Mouse (Mus musculus) CH12.LX (cell line): ENCODE results near the gene Sirt6. TPM values are rescaled to one million over a fixed set of nuclear protein-coding genes. Genes with fewer than 3 reads are reported as not detected.

Experiments
- DNase-seq: peaks from one replicate; pipeline ENCODE4 v3.0.0-alpha.2; 2013; ENCODE audit errors: extremely low read depth
- H3K27ac ChIP-seq: 2 replicates; pipeline ENCODE4 v1.5.1; 2012; ENCODE audit warnings: low read depth, mild to moderate bottlenecking, control low read depth, moderate library complexity; ENCODE audit not compliant: insufficient read depth
- H3K27me3 ChIP-seq: replicated peaks from 2 replicates; pipeline ENCODE3; 2012; ENCODE audit warnings: inconsistent platforms
- H3K36me3 ChIP-seq, 2 experiments: replicated peaks in 1 of 2; 2 replicates each; pipeline versions ENCODE3 to v1.6.1; 2012; ENCODE audit warnings: inconsistent platforms in 1 of 2, low read length in 1 of 2, mild to moderate bottlenecking in 1 of 2, mixed read lengths in 1 of 2, moderate library complexity in 1 of 2; ENCODE audit not compliant: control insufficient read depth in 1 of 2, insufficient read depth in 1 of 2
- H3K4me1 ChIP-seq, 2 experiments: 2 replicates each; pipeline ENCODE4 v1.6.1; 2012; ENCODE audit warnings: inconsistent platforms in 1 of 2, moderate library complexity in 1 of 2; ENCODE audit not compliant: insufficient read depth in 2 of 2, control insufficient read depth in 1 of 2
- H3K4me2 ChIP-seq: 2 replicates; pipeline ENCODE4 v1.6.1; 2012; ENCODE audit warnings: low read depth, mild to moderate bottlenecking, control low read depth; ENCODE audit not compliant: poor library complexity, insufficient read depth, severe bottlenecking
- H3K4me3 ChIP-seq, 3 experiments: fragments of 150-350 bp in 1 of 3; sonication (generic) in 1 of 3; replicated peaks in 1 of 3; 2 replicates each; pipeline versions ENCODE3 to v1.5.1; 2011 to 2012; ENCODE audit warnings: low read depth in 2 of 3, low read length in 2 of 3, mild to moderate bottlenecking in 2 of 3, moderate library complexity in 2 of 3, control low read depth in 1 of 3, improper control_type of control experiment in 1 of 3, inconsistent platforms in 1 of 3, mixed read lengths in 1 of 3; ENCODE audit not compliant: poor library complexity in 1 of 3
- H3K79me2 ChIP-seq: replicated peaks from 2 replicates; pipeline ENCODE4 v1.6.1; 2012; ENCODE audit warnings: mild to moderate bottlenecking, moderate library complexity; ENCODE audit not compliant: control insufficient read depth, poor library complexity, insufficient read depth, severe bottlenecking; ENCODE audit errors: extremely low read depth
- H3K9ac ChIP-seq: 2 replicates; pipeline ENCODE4 v1.6.1; 2012; ENCODE audit warnings: low read depth, mild to moderate bottlenecking, control low read depth, moderate library complexity; ENCODE audit not compliant: insufficient read depth
- H3K9me3 ChIP-seq: replicated peaks from 2 replicates; pipeline ENCODE3; 2012; ENCODE audit warnings: low read length, inconsistent platforms, mixed read lengths
- BHLHE40 ChIP-seq: IDR thresholded peaks from 2 replicates; pipeline ENCODE4 v1.6.1; 2011; ENCODE audit warnings: mild to moderate bottlenecking, low read depth, low read length, improper control_type of control experiment
- CTCF ChIP-seq, 2 experiments: IDR thresholded peaks in 1 of 2; conservative IDR thresholded peaks in 1 of 2; 2 replicates each; pipeline ENCODE4 v1.5.1; 2011 to 2012; ENCODE audit warnings: low read depth in 2 of 2, low read length in 2 of 2, improper control_type of control experiment in 1 of 2, inconsistent platforms in 1 of 2, mild to moderate bottlenecking in 1 of 2, moderate library complexity in 1 of 2
- E2F4 ChIP-seq: IDR thresholded peaks from 2 replicates; pipeline ENCODE4 v1.6.1; 2011; ENCODE audit warnings: low read depth, low read length, improper control_type of control experiment; ENCODE audit not compliant: insufficient replicate concordance
- HCFC1 ChIP-seq: IDR thresholded peaks from 2 replicates; pipeline ENCODE4 v1.6.1; 2012; ENCODE audit warnings: low read depth, mild to moderate bottlenecking, inconsistent platforms, low read length, improper control_type of control experiment
- IRF4 ChIP-seq: IDR thresholded peaks from 2 replicates; pipeline ENCODE4 v1.6.1; 2014; ENCODE audit warnings: low read depth, mild to moderate bottlenecking, inconsistent platforms, low read length, improper control_type of control experiment
- MAZ ChIP-seq: IDR thresholded peaks from 2 replicates; pipeline ENCODE4 v1.6.1; 2012; ENCODE audit warnings: low read depth, mild to moderate bottlenecking, inconsistent platforms, low read length, improper control_type of control experiment, moderate library complexity
- MXI1 ChIP-seq: IDR thresholded peaks from 2 replicates; pipeline ENCODE4 v1.6.1; 2011; ENCODE audit warnings: mild to moderate bottlenecking, low read depth, low read length, improper control_type of control experiment
- NELFE ChIP-seq: IDR thresholded peaks from 2 replicates; pipeline ENCODE4 v1.6.1; 2011; ENCODE audit warnings: low read depth, low read length, improper control_type of control experiment
- PAX5 ChIP-seq: IDR thresholded peaks from 2 replicates; pipeline ENCODE4 v1.6.1; 2012; ENCODE audit warnings: low read length, inconsistent platforms, mixed read lengths
- POLR2AphosphoS2 ChIP-seq: IDR thresholded peaks from 2 replicates; pipeline ENCODE4 v1.6.1; 2011; ENCODE audit warnings: low read depth, low read length, improper control_type of control experiment
- SIN3A ChIP-seq: IDR thresholded peaks from 2 replicates; pipeline ENCODE4 v1.6.1; 2012; ENCODE audit warnings: low read length, improper control_type of control experiment, inconsistent platforms
- TBP ChIP-seq: conservative IDR thresholded peaks from 2 replicates; pipeline ENCODE4 v1.6.1; 2011; ENCODE audit warnings: low read depth, low read length, improper control_type of control experiment
- UBTF ChIP-seq: IDR thresholded peaks from 2 replicates; pipeline ENCODE4 v1.6.1; 2012; ENCODE audit warnings: low read depth, mild to moderate bottlenecking, inconsistent platforms, low read length, improper control_type of control experiment, moderate library complexity
- ZC3H11A ChIP-seq: IDR thresholded peaks from 2 replicates; pipeline ENCODE4 v1.6.1; 2012; ENCODE audit warnings: low read depth, mild to moderate bottlenecking, inconsistent platforms, low read length, improper control_type of control experiment
- ZMIZ1 ChIP-seq: IDR thresholded peaks from 2 replicates; pipeline ENCODE4 v1.6.1; 2012; ENCODE audit warnings: low read depth, mild to moderate bottlenecking, inconsistent platforms, low read length, improper control_type of control experiment
- dilution Hi-C: fragments of 300-500 bp; cut with MboI; formaldehyde crosslinking; loops from 2 replicates; pipeline ENCODE4 v1.14.3; 2020; ENCODE audit warnings: low sequenced_read_pairs; ENCODE audit not compliant: extremely low pct_unique_long_range_greater_than_20kb, extremely low pct_ligation_motif_present
- in situ Hi-C: fragments of 300-500 bp; cut with MboI; formaldehyde crosslinking; loops from 3 replicates; pipeline ENCODE4 v1.14.3; 2019; ENCODE audit warnings: low sequenced_read_pairs, low pct_ligation_motif_present, low pct_unique_long_range_greater_than_20kb, mixed read lengths
- polyA plus RNA-seq: library from polyadenylated mRNA; unstranded; fragments of >175 nt; gene quantifications from 2 replicates; pipeline ENCODE4 v1.2.1, GENCODE M21; 2012; ENCODE audit warnings: low read depth; ENCODE audit not compliant: insufficient read length
- total RNA-seq, 2 experiments: library from RNA; depleted of rRNA; stranded (reverse); fragments of 300-350 nt in 1 of 2; fragments of >200 nt in 1 of 2; gene quantifications; 2 replicates each; pipeline ENCODE4 v1.2.3; 2012 to 2014

Sirt6 gene
- total and polyA plus RNA-seq, 3 experiments = 16.9 to 36.4 (median 17.8) TPM

GRCm38 (mm10) chr10:81588739-81589138 lies 38.9 kb downstream of the Sirt6 start:
- dilution Hi-C loops = no loop called here
- Histone ChIP-seq H3K79me2 (no peaks in the 10 kb centered on the region), H3K9ac (no peak overlapping the region), H3K36me3 (no peaks in the 10 kb centered on the region), H3K27ac (no peak overlapping the region), H3K4me3 (no peak overlapping the region), H3K4me2 (no peak overlapping the region), H3K4me1 (0 out of 4 replicates have a peak, but pooled peaks cover 0 to 2% of the 10 kb centered on the region in 2 experiments), H3K9me3 (no peaks in the 10 kb centered on the region), H3K27me3 (peaks cover 97% of the 10 kb centered on the region)
- TF ChIP-seq ZMIZ1 = no peak
- no peak for DNase-seq
- in situ Hi-C loops = no loop called here

- dilution Hi-C loops = no loop called here
- peaks cover 98% of the 10 kb centered on the region for H3K27me3 ChIP-seq
- in situ Hi-C loops = no loop called here
- no peak overlapping the region for H3K27ac ChIP-seq
- TF ChIP-seq PAX5 = no peak
- TF ChIP-seq, all 38 proteins: peak for 0
- Histone ChIP-seq H3K9ac (no peak overlapping the region), H3K4me3 (no peak overlapping the region), H3K4me1 (peaks cover 0 to 2% of the 10 kb centered on the region in 2 experiments; a peak in 1 of 4 replicates), H3K36me3 (no peaks in the 10 kb centered on the region), H3K79me2 (no peaks in the 10 kb centered on the region), H3K9me3 (no peaks in the 10 kb centered on the region), H3K4me2 (no peak overlapping the region)
- DNase-seq = no peak
Observed at GRCm38 (mm10) chr10:81583347-81583746, 44.2 kb downstream of the Sirt6 start.

GRCm38 (mm10) chr10:81580441-81581070 lies 47.0 kb downstream of the Sirt6 start:
- Histone ChIP-seq H3K27me3 (peaks cover 100% of the 10 kb centered on the region), H3K4me2 (no peak overlapping the region), H3K9ac (no peak overlapping the region), H3K4me1 (peaks cover 0 to under 1% of the 10 kb centered on the region in 2 experiments; a peak in 1 of 4 replicates), H3K36me3 (no peaks in the 10 kb centered on the region), H3K79me2 (no peaks in the 10 kb centered on the region), H3K27ac (no peak overlapping the region), H3K9me3 (peaks cover 4% of the 10 kb centered on the region), H3K4me3 (no peak overlapping the region)
- dilution Hi-C loops (no loop called here), in situ Hi-C loops (no loop called here)
- TF ChIP-seq CTCF (conservative IDR thresholded peaks at IDR 0.05 in 1 of 2, IDR thresholded peaks at IDR 0.05 in 1 of 2; ENCODE audit: low read depth in 2 of 2, low read length in 2 of 2) = no peak
- no peak for TF ChIP-seq TBP
- TF ChIP-seq SIN3A = no peak
- TF ChIP-seq NELFE = no peak
- TF ChIP-seq E2F4 = no peak
- no peak for TF ChIP-seq HCFC1
- TF ChIP-seq ZC3H11A = no peak
- TF ChIP-seq BHLHE40 = no peak
- no peak for TF ChIP-seq ZMIZ1
- no peak for TF ChIP-seq IRF4
- no peak for TF ChIP-seq POLR2AphosphoS2
- no peak for TF ChIP-seq UBTF
- no peak for TF ChIP-seq MXI1
- TF ChIP-seq MAZ = no peak
- DNase-seq = no peak
